Mouse (Mus musculus): ENCODE data around the gene Ctnnal1.

The Ctnnal1 gene

GRCm38 (mm10) chr4:56802669-56803150 lies 62.3 kb downstream of the Ctnnal1 start:
- DNase-seq (ENCODE audit: low spot score in 2 of 2): no peak

GRCm38 (mm10) chr4:56801907-56802668 lies 62.9 kb downstream of the Ctnnal1 start, which contains the start of the genes Elp1 and Fam206a:
Gene Elp1 (minus strand): TSS chr4:56802331.
Gene Fam206a (plus strand): TSS chr4:56802345.
- peak; percentile 96 to 99 for DNase-seq (ENCODE audit: low spot score in 2 of 2)

GRCm38 (mm10) chr4:56791373-56791772 lies 73.6 kb downstream of the Ctnnal1 start:
- DNase-seq (ENCODE audit: low spot score in 2 of 2): peak in 1 of 2 experiments; percentile 21

GRCm38 (mm10) chr4:56771065-56771464 lies 93.9 kb downstream of the Ctnnal1 start:
- DNase-seq (ENCODE audit: low spot score in 2 of 2): no peak

- DNase-seq (ENCODE audit: low spot score in 2 of 2): no peak
These were observed 96.1 kb downstream of the Ctnnal1 start for GRCm38 (mm10) chr4:56768913-56769312.

- DNase-seq (ENCODE audit: low spot score in 2 of 2): no peak
These were observed 97.1 kb downstream of the Ctnnal1 start for GRCm38 (mm10) chr4:56767861-56768284.

All from spleen, postnatal 10 days (tissue).